Mouse (Mus musculus): ENCODE data around the gene Eps15l1.

Gene Eps15l1

DNA sequence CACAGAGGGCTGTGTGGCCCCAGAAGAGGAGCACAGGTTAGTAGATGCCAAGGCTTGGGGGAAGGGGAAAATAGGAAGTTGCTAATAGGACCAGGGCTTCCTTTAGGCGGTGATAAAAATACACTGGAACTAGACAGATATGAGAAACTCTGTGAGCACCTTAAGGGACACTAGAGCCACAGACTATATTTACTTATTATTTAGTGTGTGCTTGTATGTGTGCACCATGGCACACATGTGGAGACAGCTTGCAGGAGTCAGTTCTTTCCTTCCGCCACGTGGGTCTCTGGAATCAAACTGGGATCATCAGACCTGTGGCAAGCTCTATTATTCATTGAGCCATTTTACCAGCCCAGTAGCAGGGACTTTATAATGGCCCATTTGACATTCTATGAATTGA is 126.1 kb downstream of the Eps15l1 start:
- intact Hi-C loops (cut with DNase I) = no loop called here

DNA sequence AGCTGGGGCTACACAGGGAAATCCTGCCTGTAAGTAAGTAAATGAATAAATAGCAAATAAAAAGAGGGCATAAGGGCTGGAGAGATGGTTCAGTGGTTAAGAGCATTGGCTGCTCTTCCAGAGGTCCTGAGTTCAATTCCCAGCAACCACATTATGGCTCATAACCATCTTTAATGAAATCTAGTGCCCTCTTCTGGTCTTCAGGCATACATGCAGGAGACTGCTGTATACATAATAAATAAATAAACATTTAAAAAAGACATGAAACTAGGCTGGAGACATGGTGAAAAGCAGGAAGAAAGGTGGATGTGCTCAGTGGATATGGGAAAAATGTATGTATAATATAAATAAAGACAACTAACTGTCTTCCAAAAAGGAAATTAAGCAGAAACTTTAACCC is 128.0 kb downstream of the Eps15l1 start:
- intact Hi-C loops (cut with DNase I) = no loop called here

GRCm38 (mm10) chr8:72291104-72291503 is 130.2 kb downstream of the Eps15l1 start:
- intact Hi-C loops (cut with DNase I) = no loop called here

Small RNA genes lying within 50 kb of the gene (microRNA-seq; reads per million reads assigned to microRNA genes)
- 0.49 to 0.69 reads per million in 2 experiments for gene Mir7068
